Comparison of ENCODE assay signal across 7 mouse cellular contexts in genomic region chr7:45921950-45922600, GRCm38 (mm10). TPM values are rescaled to one million over a fixed set of nuclear protein-coding genes. Genes with fewer than 3 reads are reported as not detected.
DNase-seq lines count a peak whose midpoint lies in the region; ATAC-seq and TF ChIP-seq lines count a peak whose summit lies in the region.

No protein-coding gene starts in this region.

- no peaks in the 10 kb centered on the region for H3K27me3 ChIP-seq in thymus, adult 2 months (ENCODE audit: control insufficient read depth, insufficient read depth, low read length)
- H3K27me3 ChIP-seq in forebrain, embryonic 15.5 days, result no peaks in the 10 kb centered on the region
- H3K27me3 ChIP-seq in limb, embryonic 15.5 days, result peaks cover 1% of the 10 kb centered on the region; the same call in 1 of the 2 replicates
- H3K27me3 ChIP-seq in stomach, embryonic 16.5 days (ENCODE audit: control insufficient read depth, insufficient read depth, low read length), result no peaks in the 10 kb centered on the region

- 54% methylated on average over 12 of the region's 12 CpGs for WGBS in thymus, adult 2 months
- WGBS in forebrain, embryonic 15.5 days, result 90% methylated on average over 12 of the region's 12 CpGs
- WGBS in limb, embryonic 15.5 days, result 70% methylated on average over 12 of the region's 12 CpGs
- 73% methylated on average over 12 of the region's 12 CpGs for WGBS in stomach, embryonic 16.5 days

- no peak for TF ChIP-seq POLR2A in thymus, adult 2 months (IDR thresholded peaks at IDR 0.05; ENCODE audit: control insufficient read depth, extremely low read depth, insufficient read depth, low read length, poor library complexity)

- TF ChIP-seq CTCF in thymus, adult 2 months (IDR thresholded peaks at IDR 0.05; ENCODE audit: borderline replicate concordance, control insufficient read depth, extremely low read depth, insufficient read depth, low read length, poor library complexity), result no peak

- peaks cover 57% of the 10 kb centered on the region for H3K4me1 ChIP-seq in thymus, adult 2 months (replicated peaks; ENCODE audit: control insufficient read depth, insufficient read depth, low read length)
- peaks cover 29% of the 10 kb centered on the region for H3K4me1 ChIP-seq in forebrain, embryonic 15.5 days
- H3K4me1 ChIP-seq in limb, embryonic 15.5 days, result peaks cover 61% of the 10 kb centered on the region
- peaks cover 57% of the 10 kb centered on the region for H3K4me1 ChIP-seq in stomach, embryonic 16.5 days (ENCODE audit: control insufficient read depth, insufficient read depth, low read length)

- no peak for ATAC-seq in forebrain, embryonic 15.5 days (replicated peaks)
- ATAC-seq in limb, embryonic 15.5 days (ENCODE audit: insufficient number of reproducible peaks, low FRiP score, low TSS enrichment, low read depth), result no peak
- ATAC-seq in stomach, embryonic 16.5 days (ENCODE audit: insufficient read depth, low FRiP score), result no peak

- H3K4me2 ChIP-seq in forebrain, embryonic 15.5 days (replicated peaks), result no peak overlapping the region
- peak overlapping the region; percentile 67 for H3K4me2 ChIP-seq in limb, embryonic 15.5 days
- H3K4me2 ChIP-seq in stomach, embryonic 16.5 days (ENCODE audit: low read depth, low read length), result peak overlapping the region; percentile 55; the same call in 1 of the 2 replicates

- DNase-seq in thymus, adult 2 months, result no peak
- no peak for DNase-seq in thymus, postnatal 0 days (ENCODE audit: low spot score)
- no peak for DNase-seq in adipocyte (ENCODE audit: low spot score)
- no peak for DNase-seq in gastrocnemius, postnatal 10 days

- H3K4me3 ChIP-seq in thymus, adult 2 months (ENCODE audit: control insufficient read depth, insufficient read depth, low read length), result no peak overlapping the region
- H3K4me3 ChIP-seq in forebrain, embryonic 15.5 days, result peak overlapping the region; percentile 54; the same call in 1 of the 2 replicates
- peak overlapping the region; percentile 43 for H3K4me3 ChIP-seq in limb, embryonic 15.5 days
- H3K4me3 ChIP-seq in stomach, embryonic 16.5 days (replicated peaks; ENCODE audit: low read length), result no peak overlapping the region

- no peak overlapping the region for H3K9ac ChIP-seq in forebrain, embryonic 15.5 days (replicated peaks)
- H3K9ac ChIP-seq in limb, embryonic 15.5 days, result no peak overlapping the region
- peak overlapping the region; percentile 60 for H3K9ac ChIP-seq in stomach, embryonic 16.5 days (ENCODE audit: low read length)

- H3K36me3 ChIP-seq in thymus, adult 2 months (ENCODE audit: control insufficient read depth, insufficient read depth, low read length), result no peaks in the 10 kb centered on the region
- no peaks in the 10 kb centered on the region for H3K36me3 ChIP-seq in forebrain, embryonic 15.5 days
- peaks cover 17% of the 10 kb centered on the region for H3K36me3 ChIP-seq in limb, embryonic 15.5 days
- no peaks in the 10 kb centered on the region for H3K36me3 ChIP-seq in stomach, embryonic 16.5 days (ENCODE audit: control insufficient read depth, insufficient read depth, low read length)

- H3K27ac ChIP-seq in thymus, adult 2 months (ENCODE audit: control insufficient read depth, insufficient read depth, low read length), result peak overlapping the region; percentile 80
- H3K27ac ChIP-seq in forebrain, embryonic 15.5 days (replicated peaks), result peak overlapping the region; percentile 89; the same call in 1 of the 2 replicates
- H3K27ac ChIP-seq in limb, embryonic 15.5 days, result peak overlapping the region; percentile 95
- H3K27ac ChIP-seq in stomach, embryonic 16.5 days (ENCODE audit: low read length), result peak overlapping the region; percentile 97

- no peaks in the 10 kb centered on the region for H3K9me3 ChIP-seq in forebrain, embryonic 15.5 days
- no peaks in the 10 kb centered on the region for H3K9me3 ChIP-seq in limb, embryonic 15.5 days
- no peaks in the 10 kb centered on the region; the same call in 1 of the 2 replicates for H3K9me3 ChIP-seq in stomach, embryonic 16.5 days (replicated peaks; ENCODE audit: control insufficient read depth, low read length)

RNA-seq across cellular contexts. Expression of gene Emp3, which starts 0.9 kb away (rescaled TPM):
- 361 and 365 TPM in 2 replicates for polyA plus RNA-seq in thymus, adult 2 months (2012; rRNA removed)
- polyA plus RNA-seq in thymus, postnatal 0 days (2015; fragmentation: Nextera tagmentation; extraction: Ambion mirVana), result 262 and 266 TPM in 2 replicates
- polyA plus RNA-seq in forebrain, embryonic 15.5 days (2015; fragmentation: Nextera tagmentation; extraction: Ambion mirVana), result 17.2 and 18.5 TPM in 2 replicates
- polyA plus RNA-seq in limb, embryonic 15.5 days (2015; fragmentation: Nextera tagmentation; extraction: Ambion mirVana), result 328 and 364 TPM in 2 replicates
- polyA plus RNA-seq in stomach, embryonic 16.5 days (2015; fragmentation: Nextera tagmentation; extraction: Ambion mirVana), result 197 and 224 TPM in 2 replicates
- 10 to 100 TPM; 34.8 to 55.7 TPM for total RNA-seq in gastrocnemius, postnatal 10 days (2021)

RNA-seq across cellular contexts. Expression of gene Ccdc114, which starts 1.8 kb away (rescaled TPM):
- polyA plus RNA-seq in thymus, adult 2 months (2012; rRNA removed), result 3.3 and 3.7 TPM in 2 replicates
- 2.3 and 2.6 TPM in 2 replicates for polyA plus RNA-seq in thymus, postnatal 0 days (2015; fragmentation: Nextera tagmentation; extraction: Ambion mirVana)
- polyA plus RNA-seq in forebrain, embryonic 15.5 days (2015; fragmentation: Nextera tagmentation; extraction: Ambion mirVana), result 2.5 and 4.9 TPM in 2 replicates
- 3.5 and 3.6 TPM in 2 replicates for polyA plus RNA-seq in limb, embryonic 15.5 days (2015; fragmentation: Nextera tagmentation; extraction: Ambion mirVana)
- 4.1 and 5.1 TPM in 2 replicates for polyA plus RNA-seq in stomach, embryonic 16.5 days (2015; fragmentation: Nextera tagmentation; extraction: Ambion mirVana)
- 1 to 10 TPM; 1.1 to 1.6 TPM for total RNA-seq in gastrocnemius, postnatal 10 days (2021)

RNA-seq across cellular contexts. Expression of gene Tmem143, which starts 25.3 kb away (rescaled TPM):
- 50.6 and 52.5 TPM in 2 replicates for polyA plus RNA-seq in thymus, adult 2 months (2012; rRNA removed)
- 4.3 and 4.6 TPM in 2 replicates for polyA plus RNA-seq in thymus, postnatal 0 days (2015; fragmentation: Nextera tagmentation; extraction: Ambion mirVana)
- polyA plus RNA-seq in forebrain, embryonic 15.5 days (2015; fragmentation: Nextera tagmentation; extraction: Ambion mirVana), result 4.8 and 5.7 TPM in 2 replicates
- polyA plus RNA-seq in limb, embryonic 15.5 days (2015; fragmentation: Nextera tagmentation; extraction: Ambion mirVana), result 4.4 and 5.5 TPM in 2 replicates
- 4.2 and 6.0 TPM in 2 replicates for polyA plus RNA-seq in stomach, embryonic 16.5 days (2015; fragmentation: Nextera tagmentation; extraction: Ambion mirVana)
- total RNA-seq in gastrocnemius, postnatal 10 days (2021), result 10 to 100 TPM; 42.3 to 47.7 TPM

RNA-seq across cellular contexts. Expression of gene Syngr4, which starts 25.6 kb away (rescaled TPM):
- 2.7 and 2.9 TPM in 2 replicates for polyA plus RNA-seq in thymus, adult 2 months (2012; rRNA removed)
- 1.4 and 1.5 TPM in 2 replicates for polyA plus RNA-seq in thymus, postnatal 0 days (2015; fragmentation: Nextera tagmentation; extraction: Ambion mirVana)
- 0.33 TPM in 1 of 2 replicates, not detected in the other for polyA plus RNA-seq in forebrain, embryonic 15.5 days (2015; fragmentation: Nextera tagmentation; extraction: Ambion mirVana)
- 0.49 and 0.86 TPM in 2 replicates for polyA plus RNA-seq in limb, embryonic 15.5 days (2015; fragmentation: Nextera tagmentation; extraction: Ambion mirVana)
- 0.49 and 1.2 TPM in 2 replicates for polyA plus RNA-seq in stomach, embryonic 16.5 days (2015; fragmentation: Nextera tagmentation; extraction: Ambion mirVana)
- under 1 TPM in 1 of 2 experiments, not detected in 1; 0.35 TPM for total RNA-seq in gastrocnemius, postnatal 10 days (2021)

RNA-seq across cellular contexts. Expression of gene Grin2d, which starts 43.9 kb away (rescaled TPM):
- polyA plus RNA-seq in thymus, adult 2 months (2012; rRNA removed), result 1.1 and 1.4 TPM in 2 replicates
- polyA plus RNA-seq in thymus, postnatal 0 days (2015; fragmentation: Nextera tagmentation; extraction: Ambion mirVana), result 0.13 and 0.23 TPM in 2 replicates
- polyA plus RNA-seq in forebrain, embryonic 15.5 days (2015; fragmentation: Nextera tagmentation; extraction: Ambion mirVana), result 0.84 and 0.92 TPM in 2 replicates
- 0.48 and 0.68 TPM in 2 replicates for polyA plus RNA-seq in limb, embryonic 15.5 days (2015; fragmentation: Nextera tagmentation; extraction: Ambion mirVana)
- polyA plus RNA-seq in stomach, embryonic 16.5 days (2015; fragmentation: Nextera tagmentation; extraction: Ambion mirVana), result 0.23 and 0.40 TPM in 2 replicates
- total RNA-seq in gastrocnemius, postnatal 10 days (2021), result 1 to 10 TPM in 1 of 2 experiments, under 1 TPM in 1; 0.80 to 1.2 TPM

Comparison
In these comparisons a context has a peak if more than half of its experiments do, and no peak if none do; other contexts are left out.
1. H3K4me3 ChIP-seq: peak in forebrain, embryonic 15.5 days (single experiment) and limb, embryonic 15.5 days (single experiment); none in thymus, adult 2 months (single experiment) and stomach, embryonic 16.5 days (single experiment).
2. RNA of gene Emp3, which starts 0.9 kb away (polyA plus RNA-seq): 361 to 365 TPM in thymus, adult 2 months, 328 to 364 TPM in limb, embryonic 15.5 days, 262 to 266 TPM in thymus, postnatal 0 days and 197 to 224 TPM in stomach, embryonic 16.5 days; 17.2 to 18.5 TPM in forebrain, embryonic 15.5 days; every median in the first group is over 10 times any median in the second.
3. Peak in every context shown above with its lines, with median percentiles within 50 percentile points of each other: H3K27ac ChIP-seq.